Mouse (Mus musculus) gastrocnemius, adult 8-10 months (tissue): Measurements from ENCODE around the gene Cdc14a. TPM values are rescaled to one million over a fixed set of nuclear protein-coding genes. Genes with fewer than 3 reads are reported as not detected.

ENCODE experiments used
- DNase-seq, 2 experiments: peaks; one replicate each; pipeline ENCODE4 v3.0.0; 2022; ENCODE audit warnings: low spot score in 2 of 2
- total RNA-seq, 4 experiments: library from RNA; stranded (reverse); gene quantifications; 2 replicates each; pipeline ENCODE4 v1.2.4; 2022

The Cdc14a gene
- 10 to 100 TPM; 14.2 to 23.0 (median 17.6) TPM for total RNA-seq

- DNase-seq: peak; percentile 55 to 64
Measured at GRCm38 (mm10) chr3:116423353-116424159, at the start of gene Cdc14a. Gene Cdc14a, minus strand, starts transcription at chr3:116424032.

GRCm38 (mm10) chr3:116465709-116466108 is 41.9 kb upstream of the Cdc14a start:
- no peak for DNase-seq

GRCm38 (mm10) chr3:116464318-116464717 is 40.5 kb upstream of the Cdc14a start:
- DNase-seq: no peak

- no peak for DNase-seq
Measured at GRCm38 (mm10) chr3:116461053-116461452, 37.2 kb upstream of the Cdc14a start.

GRCm38 (mm10) chr3:116454529-116454928 is 30.7 kb upstream of the Cdc14a start:
- DNase-seq: no peak

GRCm38 (mm10) chr3:116450741-116451140 is 26.9 kb upstream of the Cdc14a start:
- DNase-seq: no peak

GRCm38 (mm10) chr3:116444327-116444726 is 20.5 kb upstream of the Cdc14a start:
- DNase-seq: no peak

GRCm38 (mm10) chr3:116442788-116443187 is 19.0 kb upstream of the Cdc14a start:
- no peak for DNase-seq

- DNase-seq: no peak
Measured at GRCm38 (mm10) chr3:116441518-116442205, 17.8 kb upstream of the Cdc14a start.

GRCm38 (mm10) chr3:116440066-116440997 is 16.5 kb upstream of the Cdc14a start:
- no peak for DNase-seq

- DNase-seq: no peak
Measured at GRCm38 (mm10) chr3:116436811-116437601, 13.2 kb upstream of the Cdc14a start.

- DNase-seq: no peak
Measured at GRCm38 (mm10) chr3:116436113-116436512, 12.3 kb upstream of the Cdc14a start.

GRCm38 (mm10) chr3:116434757-116435156 is 10.9 kb upstream of the Cdc14a start:
- DNase-seq: no peak

- no peak for DNase-seq
Measured at GRCm38 (mm10) chr3:116425901-116426300, 2.1 kb upstream of the Cdc14a start.

GRCm38 (mm10) chr3:116424973-116425284 is 1.1 kb upstream of the Cdc14a start:
- peak; percentile 70 to 73 for DNase-seq

- DNase-seq: no peak
Measured at GRCm38 (mm10) chr3:116424160-116424972, 534 bp upstream of the Cdc14a start.

- peak in 1 of 2 experiments; percentile 27 for DNase-seq
Measured at GRCm38 (mm10) chr3:116422795-116423352, 958 bp downstream of the Cdc14a start.

GRCm38 (mm10) chr3:116422074-116422473 is 1.8 kb downstream of the Cdc14a start:
- DNase-seq: no peak

- no peak for DNase-seq
Measured at GRCm38 (mm10) chr3:116421121-116421520, 2.7 kb downstream of the Cdc14a start.

GRCm38 (mm10) chr3:116419791-116420190 is 4.0 kb downstream of the Cdc14a start:
- DNase-seq: peak; percentile 50 to 71
